Mouse (Mus musculus) kidney, adult 11 months (tissue): ENCODE results near the gene Hmmr.
A peak's percentile ranks its signal among the peaks of the same experiment; 100 is the strongest.

Source experiments
- DNase-seq: peaks from one replicate; pipeline ENCODE4 v3.0.0; 2022

The Hmmr gene

DNA sequence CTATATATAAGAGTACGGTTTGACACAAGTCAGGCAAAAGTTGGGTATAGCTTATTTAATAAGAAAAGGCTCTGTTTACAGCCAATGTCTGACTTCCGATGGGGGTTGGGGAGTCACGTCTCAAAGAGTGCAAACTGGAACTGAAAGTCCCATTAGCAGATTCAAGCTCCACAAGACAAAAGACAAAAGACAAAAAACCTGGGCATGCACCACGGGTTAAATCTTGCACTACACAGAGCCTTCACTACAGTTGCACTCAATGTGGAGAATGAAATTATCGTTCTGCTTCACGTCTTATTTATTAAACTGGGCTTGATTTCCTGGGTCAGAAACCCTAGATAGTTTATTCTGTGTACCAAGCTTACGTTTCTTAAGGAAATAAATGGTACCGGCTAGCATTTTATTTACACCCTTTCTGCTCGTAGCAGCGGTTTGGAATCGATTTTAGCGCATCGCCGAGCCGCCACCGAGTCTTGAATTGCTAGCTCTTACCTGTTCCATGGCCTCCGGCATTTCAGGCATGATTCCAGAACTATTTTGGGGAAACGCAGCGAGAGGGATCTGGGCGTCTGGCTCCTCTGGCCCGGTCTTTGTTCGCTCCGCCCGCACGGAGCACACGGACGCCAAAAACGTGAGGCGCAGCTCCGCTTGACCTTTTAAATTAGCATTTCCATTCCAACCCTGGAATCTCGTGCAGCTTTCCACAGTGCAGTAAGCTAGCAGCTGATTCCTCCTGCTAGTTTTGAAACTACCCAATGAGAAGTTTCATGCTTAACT is 38.7 kb downstream of the Hmmr start:
- peak; percentile 84 for DNase-seq

- DNase-seq = peak; percentile 95
Measured at GRCm38 (mm10) chr11:40693366-40693951, 39.8 kb downstream of the Hmmr start.

DNA sequence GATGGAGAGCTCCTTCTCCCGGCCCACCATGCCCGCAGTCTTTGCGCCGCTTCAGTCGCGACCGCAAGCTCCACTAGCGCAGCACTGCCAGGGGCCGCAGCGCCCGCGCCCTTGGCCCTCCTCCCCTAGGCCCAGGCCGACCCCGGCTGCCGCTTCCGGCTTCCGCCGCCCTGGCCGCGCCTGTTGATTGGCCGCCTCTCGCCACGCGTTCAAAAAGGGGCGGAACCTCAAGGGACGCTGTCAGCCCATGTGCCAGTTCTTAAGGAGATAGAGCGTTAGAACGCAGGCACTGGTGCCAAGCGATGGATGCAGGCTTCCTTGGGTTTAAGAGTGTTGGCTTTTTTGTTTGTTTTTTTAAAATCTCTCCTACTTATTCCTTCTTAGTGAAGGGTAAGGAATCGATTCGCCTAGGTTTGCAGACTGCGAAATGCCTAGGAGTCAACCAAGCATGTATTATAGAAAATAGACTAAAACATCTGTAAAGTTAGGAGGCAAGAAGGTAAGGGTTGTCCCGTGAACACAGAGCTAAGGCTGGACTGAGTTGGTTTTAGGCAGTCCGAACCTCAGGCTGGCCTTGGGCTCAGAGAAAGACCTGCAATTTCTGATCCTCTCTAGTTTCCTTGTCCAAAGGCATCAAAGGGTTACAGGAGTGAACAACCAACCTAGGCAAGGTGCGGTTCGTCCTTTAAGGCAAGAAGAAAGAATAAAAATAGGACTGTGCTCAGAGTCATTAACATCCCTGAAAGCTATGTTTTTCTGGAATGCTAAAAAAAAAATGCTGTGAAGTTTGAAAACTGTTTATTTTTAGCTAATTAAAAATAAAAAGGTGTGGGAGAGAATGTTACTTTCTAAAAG is 40.5 kb downstream of the Hmmr start:
- DNase-seq = peak; percentile 95

DNA sequence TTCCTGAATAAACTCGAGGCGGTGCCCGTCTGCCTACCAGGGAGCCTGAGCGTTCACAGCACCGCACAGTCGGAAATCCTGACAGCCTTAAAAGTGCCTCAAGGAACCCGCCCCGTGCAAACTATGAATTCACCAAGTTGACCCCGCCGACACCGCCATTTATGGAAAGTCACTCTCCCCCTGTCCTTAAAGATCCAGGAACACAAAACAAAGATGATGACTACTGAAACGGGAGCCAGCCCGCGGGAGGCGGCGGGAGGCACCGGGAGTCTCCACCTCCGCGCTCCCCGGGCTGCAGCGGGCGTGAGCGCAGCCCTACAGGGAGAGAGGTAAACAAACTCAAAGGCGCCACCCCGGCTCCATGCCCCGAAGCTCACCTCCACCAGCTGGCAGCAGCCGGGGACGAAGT is 41.1 kb downstream of the Hmmr start:
- no peak for DNase-seq

GRCm38 (mm10) chr11:40690444-40691127 is 42.6 kb downstream of the Hmmr start:
- no peak for DNase-seq

DNA sequence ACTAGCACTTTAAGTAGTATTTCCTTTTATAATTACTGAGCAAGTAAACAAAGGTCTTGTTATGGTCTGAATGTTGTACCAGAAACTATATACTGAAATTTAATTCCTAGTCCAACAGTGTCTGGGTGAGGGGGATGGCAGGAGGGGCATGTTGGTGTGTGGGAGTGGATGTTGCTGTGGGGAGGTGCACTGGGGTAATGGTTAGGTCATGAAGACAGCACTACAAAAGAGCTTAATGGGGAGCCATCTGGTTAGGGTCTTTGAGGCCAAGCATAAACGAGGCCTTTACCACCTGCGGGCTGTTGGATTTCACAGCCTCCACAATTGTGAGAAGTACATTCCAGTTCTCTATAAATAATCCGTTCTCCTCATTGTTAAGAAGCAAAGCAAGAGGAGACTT is 49.9 kb downstream of the Hmmr start:
- no peak for DNase-seq

- DNase-seq = no peak
Measured at GRCm38 (mm10) chr11:40682456-40682855, 50.8 kb downstream of the Hmmr start.

DNA sequence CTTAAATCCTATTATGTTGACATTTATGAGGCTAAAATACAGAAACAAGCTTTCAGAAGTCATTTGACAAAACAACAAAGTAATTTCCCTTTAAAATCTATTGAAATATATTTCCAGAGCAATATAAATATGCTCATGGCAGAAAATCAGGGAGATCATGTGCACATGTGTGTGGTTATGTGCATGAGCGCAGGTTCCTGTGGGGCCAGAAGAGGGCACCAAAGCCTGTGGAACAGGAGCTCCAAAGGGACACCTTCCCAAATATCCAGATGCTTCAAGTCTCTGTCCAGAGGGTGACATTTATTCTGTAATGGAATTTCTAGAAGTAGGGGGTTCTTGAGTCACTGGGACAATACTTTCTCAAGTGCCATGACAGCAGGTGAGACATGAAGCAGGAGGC is 56.1 kb downstream of the Hmmr start:
- no peak for DNase-seq

DNA sequence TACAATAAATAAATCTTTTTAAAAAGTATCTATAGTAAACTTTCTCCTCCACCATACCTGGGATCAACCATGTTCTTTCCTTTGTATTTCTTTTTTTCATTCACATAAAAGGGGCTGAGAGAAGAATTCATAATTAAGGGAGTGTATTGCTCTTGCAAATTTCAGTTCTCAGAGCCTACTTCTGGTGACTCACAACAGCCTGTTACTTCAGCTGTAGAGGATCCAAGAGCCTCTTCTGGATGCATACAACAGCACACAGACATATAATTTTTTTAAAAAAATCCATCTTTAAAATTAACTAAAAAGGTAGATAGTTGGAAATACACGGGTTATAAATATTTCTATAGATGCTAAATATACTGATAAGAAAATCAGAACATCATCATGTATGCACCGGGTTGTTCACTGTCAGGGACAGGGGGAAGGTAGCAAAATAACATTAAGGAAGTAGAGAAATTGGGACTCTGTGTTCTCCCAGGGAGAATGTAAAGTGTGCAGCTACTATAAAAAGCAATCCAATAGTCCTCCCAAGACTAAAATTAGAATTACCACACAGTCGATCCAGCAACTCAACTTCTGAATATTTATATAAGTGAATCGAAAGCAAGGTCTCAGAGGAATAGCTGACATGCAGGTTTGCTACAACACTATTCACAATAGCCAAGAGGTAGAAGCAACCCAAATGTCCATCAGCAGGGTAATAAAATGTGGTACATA is 58.0 kb downstream of the Hmmr start:
- no peak for DNase-seq
